ENCODE assay signal across 8 mouse cellular contexts in genomic region chr2:30721048-30721461, GRCm38 (mm10).
DNase-seq lines count a peak whose midpoint lies in the region; ATAC-seq and TF ChIP-seq lines count a peak whose summit lies in the region.

No protein-coding gene starts in this region.

- no peak for ATAC-seq in kidney, postnatal 0 days (replicated peaks; ENCODE audit: low FRiP score, low read depth)
- ATAC-seq in hindbrain, embryonic 13.5 days (ENCODE audit: low FRiP score): no peak
- ATAC-seq in midbrain, postnatal 0 days (ENCODE audit: low FRiP score): no peak

- no peak overlapping the region for H3K4me2 ChIP-seq in kidney, postnatal 0 days (ENCODE audit: low read length)
- no peak overlapping the region for H3K4me2 ChIP-seq in hindbrain, embryonic 13.5 days
- no peak overlapping the region for H3K4me2 ChIP-seq in midbrain, postnatal 0 days (ENCODE audit: low read depth, low read length, poor library complexity, severe bottlenecking)

- no peaks in the 10 kb centered on the region for H3K36me3 ChIP-seq in kidney, postnatal 0 days (ENCODE audit: insufficient read depth, low read length)
- no peaks in the 10 kb centered on the region for H3K36me3 ChIP-seq in forebrain, embryonic 10.5 days (replicated peaks)
- no peaks in the 10 kb centered on the region for H3K36me3 ChIP-seq in hindbrain, embryonic 13.5 days
- H3K36me3 ChIP-seq in midbrain, postnatal 0 days (ENCODE audit: insufficient read depth, low read length): no peaks in the 10 kb centered on the region

- no peak for TF ChIP-seq CTCF in kidney, postnatal 0 days (IDR thresholded peaks at IDR 0.05; ENCODE audit: low read depth)
- no peak for TF ChIP-seq CTCF in midbrain, postnatal 0 days (IDR thresholded peaks at IDR 0.05)

- WGBS in kidney, postnatal 0 days: 81% methylated on average over 5 of the region's 5 CpGs
- 67% methylated on average over 5 of the region's 5 CpGs for WGBS in forebrain, embryonic 10.5 days
- WGBS in hindbrain, embryonic 13.5 days: 47% methylated on average over 5 of the region's 5 CpGs
- WGBS in midbrain, postnatal 0 days: 34% methylated on average over 5 of the region's 5 CpGs

- H3K4me1 ChIP-seq in kidney, postnatal 0 days (replicated peaks; ENCODE audit: insufficient read depth, low read length): peaks cover 81% of the 10 kb centered on the region
- peaks cover 100% of the 10 kb centered on the region for H3K4me1 ChIP-seq in forebrain, embryonic 10.5 days
- H3K4me1 ChIP-seq in hindbrain, embryonic 13.5 days (replicated peaks): peaks cover 97% of the 10 kb centered on the region
- H3K4me1 ChIP-seq in midbrain, postnatal 0 days (ENCODE audit: insufficient read depth, low read length): peaks cover 61% of the 10 kb centered on the region

- H3K27ac ChIP-seq in kidney, postnatal 0 days: peak overlapping the region; percentile 99
- H3K27ac ChIP-seq in forebrain, embryonic 10.5 days: peak overlapping the region; percentile 99
- H3K27ac ChIP-seq in hindbrain, embryonic 13.5 days: peak overlapping the region; percentile 100
- peak overlapping the region; percentile 95 for H3K27ac ChIP-seq in midbrain, postnatal 0 days (ENCODE audit: low read depth, low read length)

- no peak overlapping the region for H3K4me3 ChIP-seq in kidney, postnatal 0 days (replicated peaks; ENCODE audit: low read depth, low read length)
- H3K4me3 ChIP-seq in forebrain, embryonic 10.5 days: peak overlapping the region; percentile 31; the same call in 1 of the 2 replicates
- H3K4me3 ChIP-seq in hindbrain, embryonic 13.5 days: no peak overlapping the region
- H3K4me3 ChIP-seq in midbrain, postnatal 0 days (ENCODE audit: low read depth, low read length): no peak overlapping the region

- H3K9ac ChIP-seq in kidney, postnatal 0 days (ENCODE audit: low read depth, low read length): no peak overlapping the region
- peak overlapping the region; percentile 76 for H3K9ac ChIP-seq in hindbrain, embryonic 13.5 days
- H3K9ac ChIP-seq in midbrain, postnatal 0 days (replicated peaks; ENCODE audit: low read length, poor library complexity, severe bottlenecking): peak overlapping the region; percentile 56; the same call in 1 of the 2 replicates

- no peak for DNase-seq in kidney, postnatal 0 days (ENCODE audit: low spot score)
- no peak for DNase-seq in kidney, adult 11 months
- no peak for DNase-seq in forebrain, embryonic 10.5 days (ENCODE audit: extremely low spot score, low spot score)
- DNase-seq in midbrain, postnatal 0 days (ENCODE audit: low spot score): no peak
- no peak for DNase-seq in spleen, adult 12 weeks (ENCODE audit: low spot score)
- no peak for DNase-seq in adrenal gland, postnatal 36 days
- DNase-seq in embryo, embryonic 10.5 days (ENCODE audit: low spot score): no peak

- no peaks in the 10 kb centered on the region for H3K27me3 ChIP-seq in kidney, postnatal 0 days (ENCODE audit: insufficient read depth, low read length)
- H3K27me3 ChIP-seq in forebrain, embryonic 10.5 days (ENCODE audit: poor library complexity, severe bottlenecking): no peaks in the 10 kb centered on the region
- H3K27me3 ChIP-seq in hindbrain, embryonic 13.5 days: no peaks in the 10 kb centered on the region
- no peaks in the 10 kb centered on the region for H3K27me3 ChIP-seq in midbrain, postnatal 0 days (ENCODE audit: insufficient read depth, low read length)

- H3K9me3 ChIP-seq in kidney, postnatal 0 days (replicated peaks; ENCODE audit: low read length): no peaks in the 10 kb centered on the region
- H3K9me3 ChIP-seq in forebrain, embryonic 10.5 days: no peaks in the 10 kb centered on the region
- no peaks in the 10 kb centered on the region for H3K9me3 ChIP-seq in hindbrain, embryonic 13.5 days
- H3K9me3 ChIP-seq in midbrain, postnatal 0 days (ENCODE audit: low read length): no peaks in the 10 kb centered on the region
